Mouse (Mus musculus) thymus, adult 2 months (tissue): Measurements from ENCODE around the gene Dync1i1. TPM values are rescaled to one million over a fixed set of nuclear protein-coding genes. Genes with fewer than 3 reads are reported as not detected.

ENCODE experiments used
- DNase-seq: peaks from one replicate; pipeline ENCODE4 v3.0.0; 2021
- H3K27ac ChIP-seq: fragments of 200-500 bp; 2 replicates; pipeline ENCODE4 v1.5.1; 2012; ENCODE audit warnings: low read length, control low read depth; ENCODE audit not compliant: control insufficient read depth, insufficient read depth
- H3K27me3 ChIP-seq: fragments of 200-500 bp; 2 replicates; pipeline ENCODE4 v1.6.1; 2012; ENCODE audit warnings: mild to moderate bottlenecking, low read length, moderate library complexity, mixed read lengths; ENCODE audit not compliant: control insufficient read depth, insufficient read depth
- H3K36me3 ChIP-seq: fragments of 200-500 bp; 2 replicates; pipeline ENCODE4 v1.6.1; 2012; ENCODE audit warnings: mild to moderate bottlenecking, low read length, moderate library complexity; ENCODE audit not compliant: control insufficient read depth, insufficient read depth
- H3K4me1 ChIP-seq: fragments of 200-500 bp; replicated peaks from 2 replicates; pipeline ENCODE4 v1.6.1; 2012; ENCODE audit warnings: low read length; ENCODE audit not compliant: control insufficient read depth, insufficient read depth
- H3K4me3 ChIP-seq: fragments of 200-500 bp; 2 replicates; pipeline ENCODE4 v1.5.1; 2012; ENCODE audit warnings: mild to moderate bottlenecking, low read length, control low read depth, moderate library complexity; ENCODE audit not compliant: control insufficient read depth, insufficient read depth
- CTCF ChIP-seq: fragments of 200-500 bp; IDR thresholded peaks from 2 replicates; pipeline ENCODE4 v1.5.1; 2012; ENCODE audit warnings: mild to moderate bottlenecking, control low read depth, low read length, moderate library complexity, borderline replicate concordance; ENCODE audit not compliant: control insufficient read depth, poor library complexity, insufficient read depth; ENCODE audit errors: extremely low read depth
- POLR2A ChIP-seq: fragments of 200-500 bp; IDR thresholded peaks from 2 replicates; pipeline ENCODE4 v1.6.1; 2012; ENCODE audit warnings: mild to moderate bottlenecking, low read length, control low read depth, moderate library complexity; ENCODE audit not compliant: control insufficient read depth, poor library complexity, insufficient read depth; ENCODE audit errors: extremely low read depth
- WGBS: fragments of 180-500 bp; shearing (Covaris S2); methylation state at CpG from one replicate; pipeline ENCODE4 v1.1.7; 2018; 5-methylcytosine and 5-hydroxymethylcytosine counted together
- polyA plus RNA-seq: library from polyadenylated mRNA; depleted of rRNA; stranded (reverse); fragments of >200 nt; gene quantifications from 2 replicates; pipeline ENCODE4 v1.2.3, GENCODE M21; 2012

Dync1i1 gene
- polyA plus RNA-seq, 1 experiment, result 10.1 TPM

GRCm38 (mm10) chr6:5741395-5742032 is 16.1 kb downstream of the Dync1i1 start:
- Histone ChIP-seq H3K36me3 (no peaks in the 10 kb centered on the region), H3K27ac (no peak overlapping the region), H3K27me3 (no peaks in the 10 kb centered on the region), H3K4me1 (no peaks in the 10 kb centered on the region), H3K4me3 (no peak overlapping the region)
- WGBS, result 95% methylated on average over 6 of the region's 6 CpGs
- DNase-seq, result no peak
- no peak for TF ChIP-seq CTCF
- no peak for TF ChIP-seq POLR2A

- H3K27me3 ChIP-seq, result no peaks in the 10 kb centered on the region
- TF ChIP-seq CTCF, result no peak
- H3K4me1 ChIP-seq, result no peaks in the 10 kb centered on the region
- H3K4me3 ChIP-seq, result no peak overlapping the region
- no peak overlapping the region for H3K27ac ChIP-seq
- H3K36me3 ChIP-seq, result no peaks in the 10 kb centered on the region
- WGBS, result 79% methylated on average over 6 of the region's 6 CpGs
- no peak for DNase-seq
Measured at GRCm38 (mm10) chr6:5750079-5750711, 24.8 kb downstream of the Dync1i1 start.

GRCm38 (mm10) chr6:5752128-5752527 is 26.7 kb downstream of the Dync1i1 start:
- WGBS, result 94% methylated on average over 16 of the region's 16 CpGs
- no peak for DNase-seq

GRCm38 (mm10) chr6:5752617-5753016 is 27.2 kb downstream of the Dync1i1 start:
- Histone ChIP-seq H3K4me1 (no peaks in the 10 kb centered on the region), H3K27me3 (no peaks in the 10 kb centered on the region), H3K4me3 (no peak overlapping the region), H3K36me3 (no peaks in the 10 kb centered on the region), H3K27ac (no peak overlapping the region)
- 90% methylated on average over 5 of the region's 5 CpGs for WGBS
- no peak for TF ChIP-seq POLR2A
- no peak for TF ChIP-seq CTCF
- no peak for DNase-seq

More at GRCm38 (mm10) chr6:5752128-5752527, 26.7 kb downstream of the Dync1i1 start:
- no peak for TF ChIP-seq POLR2A
- TF ChIP-seq CTCF, result no peak
- no peaks in the 10 kb centered on the region for H3K4me1 ChIP-seq
- no peak overlapping the region for H3K4me3 ChIP-seq
- no peaks in the 10 kb centered on the region for H3K36me3 ChIP-seq
- H3K27ac ChIP-seq, result no peak overlapping the region
- H3K27me3 ChIP-seq, result no peaks in the 10 kb centered on the region

- WGBS, result 85% methylated on average over 5 of the region's 5 CpGs
- no peaks in the 10 kb centered on the region for H3K4me1 ChIP-seq
- no peaks in the 10 kb centered on the region for H3K36me3 ChIP-seq
- H3K27me3 ChIP-seq, result no peaks in the 10 kb centered on the region
- TF ChIP-seq CTCF (no peak), POLR2A (no peak)
- H3K4me3 ChIP-seq, result no peak overlapping the region
- no peak for DNase-seq
- no peak overlapping the region for H3K27ac ChIP-seq
Measured at GRCm38 (mm10) chr6:5756509-5757130, 31.2 kb downstream of the Dync1i1 start.

- no peak for DNase-seq
- WGBS, result 91% methylated on average over 2 of the region's 2 CpGs
Measured at GRCm38 (mm10) chr6:5762943-5763342, 37.5 kb downstream of the Dync1i1 start.

More at GRCm38 (mm10) chr6:5762943-5763342, 37.5 kb downstream of the Dync1i1 start:
- no peaks in the 10 kb centered on the region for H3K4me1 ChIP-seq
- no peaks in the 10 kb centered on the region for H3K27me3 ChIP-seq
- H3K27ac ChIP-seq, result no peak overlapping the region
- no peaks in the 10 kb centered on the region for H3K36me3 ChIP-seq
- TF ChIP-seq POLR2A (no peak), CTCF (no peak)
- no peak overlapping the region for H3K4me3 ChIP-seq
